Mouse (Mus musculus) G1E (cell line): ENCODE results near the gene Nbl1.

ENCODE experiments used
- CTCF ChIP-seq: IDR thresholded peaks from 2 replicates; pipeline ENCODE4 v1.5.1; 2012; ENCODE audit warnings: low read depth, low read length, inconsistent platforms, mixed read lengths
- GATA1 ChIP-seq: IDR thresholded peaks from 2 replicates; pipeline ENCODE4 v1.6.1; 2012; ENCODE audit warnings: borderline replicate concordance, low read length, inconsistent platforms, mixed read lengths
- GATA2 ChIP-seq: IDR thresholded peaks from 2 replicates; pipeline ENCODE4 v1.6.1; 2012; ENCODE audit warnings: low read depth, low read length, inconsistent platforms, borderline replicate concordance
- TAL1 ChIP-seq: conservative IDR thresholded peaks from 2 replicates; pipeline ENCODE4 v1.6.1; 2012; ENCODE audit warnings: low read depth, low read length, inconsistent platforms, mixed read lengths

DNA sequence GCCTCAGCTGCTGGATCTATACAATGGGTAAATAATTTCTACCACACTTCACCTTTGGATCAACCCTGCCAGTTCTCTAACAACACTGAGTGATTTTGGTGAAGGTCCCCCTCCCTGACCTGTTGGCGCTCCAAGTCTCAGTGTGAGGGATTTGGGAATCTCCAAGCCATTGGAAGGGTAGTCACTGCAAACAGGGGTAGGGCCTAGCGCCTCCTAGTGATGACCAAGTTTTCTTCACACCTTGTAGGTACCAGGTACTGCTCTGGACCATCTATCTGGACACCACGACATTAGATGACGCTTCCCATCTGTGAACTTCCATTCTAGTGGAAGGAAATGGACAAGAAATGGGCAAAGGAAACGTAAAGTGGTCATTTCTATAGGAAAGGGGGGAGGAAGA is 16.9 kb downstream of the Nbl1 start:
- TF ChIP-seq CTCF (no peak), GATA1 (no peak), GATA2 (no peak), TAL1 (no peak)
